Mouse (Mus musculus) liver, embryonic 14.5 days (tissue): ENCODE measurements around the gene Gm10717. TPM values are rescaled to one million over a fixed set of nuclear protein-coding genes. Genes with fewer than 3 reads are reported as not detected.
"Not testable (repeated sequence)": the region's sequence is repeated elsewhere in the genome, so short reads cannot be mapped to it uniquely, and the experiment has no call there.

Source experiments
- ATAC-seq: fragments of 200-750 bp; cut with Nextera tagmentation; 2 replicates; pipeline ENCODE4 v1.8.0; 2017; ENCODE audit warnings: moderate number of reproducible peaks, mild to moderate bottlenecking, moderate library complexity; ENCODE audit not compliant: insufficient read depth
- DNase-seq, 3 experiments: peaks; one replicate each; pipeline ENCODE4 v3.0.0-alpha.2; 2012 to 2013; ENCODE audit warnings: low read depth in 3 of 3, low spot score in 3 of 3
- H3K27ac ChIP-seq: fragments of 300-500 bp; sonication (generic); 2 replicates; pipeline ENCODE4 v1.5.1; 2014; ENCODE audit warnings: moderate library complexity, mild to moderate bottlenecking, control low read depth, inconsistent platforms
- H3K27me3 ChIP-seq: fragments of 300-500 bp; sonication (generic); 2 replicates; pipeline ENCODE4 v1.6.1; 2014; ENCODE audit warnings: mild to moderate bottlenecking, low read length, moderate library complexity; ENCODE audit not compliant: control insufficient read depth, insufficient read depth
- H3K36me3 ChIP-seq: fragments of 300-500 bp; sonication (generic); replicated peaks from 2 replicates; pipeline ENCODE4 v1.6.1; 2014; ENCODE audit warnings: low read depth; ENCODE audit not compliant: control insufficient read depth, insufficient read depth
- H3K4me1 ChIP-seq, 2 experiments: fragments of 200-500 bp in 1 of 2; fragments of 300-500 bp in 1 of 2; sonication (generic) in 1 of 2; replicated peaks; 2 replicates each; pipeline ENCODE4 v1.6.1; 2012 to 2014; ENCODE audit warnings: antibody characterized with exemption in 1 of 2, inconsistent platforms in 1 of 2, low read length in 1 of 2; ENCODE audit not compliant: control insufficient read depth in 2 of 2, insufficient read depth in 2 of 2
- H3K4me2 ChIP-seq: fragments of 300-500 bp; sonication (generic); 2 replicates; pipeline ENCODE4 v1.6.1; 2014; ENCODE audit warnings: low read depth, mild to moderate bottlenecking, control low read depth, moderate library complexity
- H3K4me3 ChIP-seq, 2 experiments: fragments of 200-500 bp in 1 of 2; fragments of 300-500 bp in 1 of 2; sonication (generic) in 1 of 2; 2 replicates each; pipeline ENCODE4 v1.5.1; 2012 to 2014; ENCODE audit warnings: low read depth in 2 of 2, low read length in 2 of 2, mild to moderate bottlenecking in 2 of 2, control low read depth in 1 of 2, inconsistent platforms in 1 of 2, moderate library complexity in 1 of 2; ENCODE audit not compliant: insufficient read depth in 1 of 2
- H3K9ac ChIP-seq: fragments of 300-500 bp; sonication (generic); replicated peaks from 2 replicates; pipeline ENCODE4 v1.6.1; 2014; ENCODE audit warnings: mild to moderate bottlenecking, control low read depth, moderate library complexity
- H3K9me3 ChIP-seq: fragments of 300-500 bp; sonication (generic); 2 replicates; pipeline ENCODE4 v1.6.1; 2016; ENCODE audit warnings: low read length, mixed read lengths; ENCODE audit not compliant: control insufficient read depth
- EP300 ChIP-seq: IDR thresholded peaks from 2 replicates; pipeline ENCODE4 v1.6.1; 2016; ENCODE audit warnings: antibody characterized with exemption, low read depth
- WGBS: fragments of 180-500 bp; shearing (Covaris S2); extraction: QIAGEN DNeasy Blood & Tissue Kit; methylation state at CpG from one replicate; pipeline ENCODE4 v1.1.7; 2014; ENCODE audit not compliant: insufficient replicate concordance; 5-methylcytosine and 5-hydroxymethylcytosine counted together
- polyA plus RNA-seq, 2 experiments: library from polyadenylated mRNA; depleted of rRNA in 1 of 2; stranded (reverse) in 1 of 2; unstranded in 1 of 2; fragments of >200 nt; fragmentation: Nextera tagmentation in 1 of 2; extraction: Ambion mirVana in 1 of 2; gene quantifications; 2 replicates each; pipeline versions ENCODE4 v1.2.1 to v1.2.3; 2012 to 2014

The Gm10717 gene
- not detected in 2 replicates for polyA plus RNA-seq (2012; rRNA removed)
- not detected in 2 replicates for polyA plus RNA-seq (2014; fragmentation: Nextera tagmentation; extraction: Ambion mirVana)

DNA sequence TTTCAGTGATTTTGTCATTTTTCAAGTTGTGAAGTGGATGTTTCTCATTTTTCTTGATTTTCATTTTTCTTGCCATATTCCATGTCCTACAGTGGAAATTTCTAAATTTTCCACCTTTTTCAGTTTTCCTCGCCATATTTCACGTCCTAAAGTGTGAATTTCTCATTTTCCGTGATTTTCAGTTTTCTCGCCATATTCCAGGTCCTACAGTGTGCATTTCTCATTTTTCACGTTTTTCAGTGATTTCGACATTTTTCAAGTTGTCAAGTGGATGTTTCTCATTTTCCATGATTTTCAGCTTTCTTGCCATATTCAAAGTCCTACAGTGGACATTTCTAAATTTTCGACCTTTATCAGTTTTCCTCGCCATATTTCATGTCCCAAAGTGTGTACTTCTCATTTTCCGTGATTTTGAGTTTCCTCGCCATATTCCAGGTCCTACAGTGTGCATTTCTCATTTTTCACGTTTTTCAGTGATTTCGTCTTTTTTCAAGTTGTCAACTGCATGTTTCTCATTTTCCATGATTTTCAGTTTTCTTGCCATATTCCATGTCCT, at the start of gene Gm10717:
Gene Gm10717 (plus strand): TSS at position 506 of the 556 bp plus-strand sequence.
- ATAC-seq, H3K36me3 ChIP-seq, H3K4me2 ChIP-seq, H3K9me3 ChIP-seq, H3K9ac ChIP-seq, H3K4me3 ChIP-seq, H3K4me1 ChIP-seq, DNase-seq, H3K27ac ChIP-seq, H3K27me3 ChIP-seq: not testable (repeated sequence)
- 62% methylated on average over 12 of the region's 12 CpGs for WGBS

DNA sequence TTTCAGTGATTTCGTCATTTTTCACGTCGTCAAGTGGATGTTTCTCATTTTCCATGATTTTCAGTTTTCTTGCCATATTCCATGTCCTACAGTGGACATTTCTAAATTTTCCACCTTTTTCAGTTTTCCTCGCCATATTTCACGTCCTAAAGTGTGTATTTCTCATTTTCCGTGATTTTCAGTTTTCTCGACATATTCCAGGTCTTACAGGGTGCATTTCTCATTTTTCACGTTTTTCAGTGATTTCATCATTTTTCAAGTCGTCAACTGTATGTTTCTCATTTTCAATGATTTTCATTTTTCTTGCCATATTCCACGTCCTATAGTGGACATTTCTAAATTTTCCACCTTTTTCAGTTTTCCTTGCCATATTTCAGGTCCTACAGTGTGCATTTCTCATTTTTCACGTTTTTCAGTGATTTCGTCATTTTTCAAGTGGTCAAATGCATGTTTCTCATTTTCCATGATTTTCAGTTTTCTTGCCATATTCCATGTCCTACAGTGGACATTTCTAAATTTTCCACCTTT, 24.7 kb upstream of the Gm10717 start, which contains the start of gene Gm10722:
Gene Gm10722 (plus strand): TSS at position 478 of the 528 bp plus-strand sequence.
- H3K4me2 ChIP-seq, H3K4me3 ChIP-seq, H3K27me3 ChIP-seq, H3K4me1 ChIP-seq, H3K9me3 ChIP-seq, H3K36me3 ChIP-seq, ATAC-seq, H3K9ac ChIP-seq, H3K27ac ChIP-seq: not testable (repeated sequence)
- WGBS = 50% methylated on average over 12 of the region's 12 CpGs
- DNase-seq = peak in 2 of 3 experiments; percentile 34 to 61

DNA sequence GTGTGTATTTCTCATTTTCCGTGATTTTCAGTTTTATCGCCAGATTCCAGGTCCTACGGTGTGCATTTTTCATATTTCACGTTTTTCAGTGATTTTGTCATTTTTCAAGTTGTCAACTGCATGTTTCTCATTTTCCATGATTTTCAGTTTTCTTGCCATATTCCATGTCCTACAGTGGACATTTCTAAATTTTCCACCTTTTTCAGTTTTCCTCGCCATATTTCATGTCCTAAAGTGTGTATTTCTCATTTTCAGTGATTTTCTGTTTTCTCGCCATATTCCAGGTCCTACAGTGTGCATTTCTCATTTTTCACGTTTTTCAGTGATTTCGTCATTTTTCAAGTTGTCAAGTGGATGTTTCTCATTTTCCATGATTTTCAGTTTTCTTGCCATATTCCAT, 24.2 kb upstream of the Gm10717 start:
- not testable (repeated sequence) for H3K36me3 ChIP-seq, H3K9ac ChIP-seq, ATAC-seq, H3K4me2 ChIP-seq, H3K4me1 ChIP-seq, H3K9me3 ChIP-seq, H3K27me3 ChIP-seq, H3K4me3 ChIP-seq, DNase-seq, H3K27ac ChIP-seq
- WGBS = 48% methylated on average over 8 of the region's 8 CpGs

DNA sequence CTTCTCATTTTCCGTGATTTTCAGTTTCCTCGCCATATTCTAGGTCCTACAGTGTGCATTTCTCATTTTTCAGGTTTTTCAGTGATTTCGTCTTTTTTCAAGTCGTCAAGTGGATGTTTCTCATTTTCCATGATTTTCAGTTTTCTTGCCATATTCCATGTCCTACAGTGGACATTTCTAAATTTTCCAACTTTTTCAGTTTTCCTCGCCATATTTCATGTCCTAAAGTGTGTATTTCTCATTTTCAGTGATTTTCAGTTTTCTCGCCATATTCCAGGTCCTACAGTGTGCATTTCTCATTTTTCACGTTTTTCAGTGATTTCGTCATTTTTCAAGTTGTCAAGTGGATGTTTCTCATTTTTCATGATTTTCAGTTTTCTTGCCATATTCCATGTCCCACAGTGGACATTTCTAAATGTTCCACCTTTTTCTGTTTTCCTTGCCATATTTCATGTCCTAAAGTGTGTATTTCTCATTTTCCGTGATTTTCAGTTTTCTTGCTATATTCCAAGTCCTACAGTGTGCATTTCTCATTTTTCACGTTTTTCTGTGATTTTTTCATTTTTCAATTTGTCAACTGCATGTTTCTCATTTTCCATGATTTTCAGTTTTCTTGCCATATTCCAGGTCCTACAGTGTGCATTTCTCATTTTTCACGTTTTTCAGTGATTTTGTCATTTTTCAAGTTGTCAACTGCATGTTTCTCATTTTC, 23.1 kb upstream of the Gm10717 start:
- H3K27me3 ChIP-seq, H3K27ac ChIP-seq, H3K4me2 ChIP-seq, H3K4me3 ChIP-seq, H3K36me3 ChIP-seq, H3K4me1 ChIP-seq, H3K9ac ChIP-seq, H3K9me3 ChIP-seq: not testable (repeated sequence)
- WGBS = 40% methylated on average over 8 of the region's 11 CpGs
- DNase-seq (peak in 2 of 3 experiments; percentile 9 to 37), ATAC-seq (peak; percentile 71)
- 0 out of 2 replicates have a peak, but pooled peaks have one; percentile 5 for TF ChIP-seq EP300

DNA sequence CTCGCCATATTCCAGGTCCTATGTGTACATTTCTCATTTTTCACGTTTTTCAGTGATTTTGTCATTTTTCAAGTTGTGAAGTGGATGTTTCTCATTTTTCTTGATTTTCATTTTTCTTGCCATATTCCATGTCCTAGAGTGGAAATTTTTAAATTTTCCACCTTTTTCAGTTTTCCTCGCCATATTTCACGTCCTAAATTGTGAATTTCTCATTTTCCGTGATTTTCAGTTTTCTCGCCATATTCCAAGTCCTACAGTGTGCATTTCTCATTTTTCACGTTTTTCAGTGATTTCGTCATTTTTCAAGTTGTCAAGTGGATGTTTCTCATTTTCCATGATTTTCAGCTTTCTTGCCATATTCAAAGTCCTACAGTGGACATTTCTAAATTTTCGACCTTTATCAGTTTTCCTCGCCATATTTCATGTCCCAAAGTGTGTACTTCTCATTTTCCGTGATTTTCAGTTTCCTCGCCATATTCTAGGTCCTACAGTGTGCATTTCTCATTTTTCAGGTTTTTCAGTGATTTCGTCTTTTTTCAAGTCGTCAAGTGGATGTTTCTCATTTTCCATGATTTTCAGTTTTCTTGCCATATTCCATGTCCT, 22.3 kb upstream of the Gm10717 start, which contains the start of gene Gm11168:
Gene Gm11168 (plus strand): TSS at position 553 of the 603 bp plus-strand sequence.
- H3K27ac ChIP-seq, H3K9ac ChIP-seq, H3K4me2 ChIP-seq, H3K4me1 ChIP-seq, H3K4me3 ChIP-seq, DNase-seq, H3K27me3 ChIP-seq, ATAC-seq, H3K9me3 ChIP-seq, H3K36me3 ChIP-seq: not testable (repeated sequence)
- 48% methylated on average over 6 of the region's 14 CpGs for WGBS

DNA sequence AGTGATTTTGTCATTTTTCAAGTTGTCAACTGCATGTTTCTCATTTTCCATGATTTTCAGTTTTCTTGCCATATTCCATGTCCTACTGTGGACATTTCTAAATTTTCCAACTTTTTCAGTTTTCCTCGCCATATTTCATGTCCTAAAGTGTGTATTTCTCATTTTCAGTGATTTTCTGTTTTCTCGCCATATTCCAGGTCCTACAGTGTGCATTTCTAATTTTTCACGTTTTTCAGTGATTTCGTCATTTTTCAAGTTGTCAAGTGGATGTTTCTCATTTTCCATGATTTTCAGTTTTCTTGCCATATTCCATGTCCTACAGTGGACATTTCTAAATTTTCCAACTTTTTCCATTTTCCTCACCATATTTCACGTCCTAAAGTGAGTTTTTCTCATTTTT, 19.0 kb upstream of the Gm10717 start:
- DNase-seq, H3K4me1 ChIP-seq, H3K9ac ChIP-seq, H3K4me3 ChIP-seq, H3K27me3 ChIP-seq, ATAC-seq, H3K4me2 ChIP-seq, H3K36me3 ChIP-seq, H3K27ac ChIP-seq, H3K9me3 ChIP-seq: not testable (repeated sequence)
- 70% methylated on average over 1 of the region's 5 CpGs for WGBS

DNA sequence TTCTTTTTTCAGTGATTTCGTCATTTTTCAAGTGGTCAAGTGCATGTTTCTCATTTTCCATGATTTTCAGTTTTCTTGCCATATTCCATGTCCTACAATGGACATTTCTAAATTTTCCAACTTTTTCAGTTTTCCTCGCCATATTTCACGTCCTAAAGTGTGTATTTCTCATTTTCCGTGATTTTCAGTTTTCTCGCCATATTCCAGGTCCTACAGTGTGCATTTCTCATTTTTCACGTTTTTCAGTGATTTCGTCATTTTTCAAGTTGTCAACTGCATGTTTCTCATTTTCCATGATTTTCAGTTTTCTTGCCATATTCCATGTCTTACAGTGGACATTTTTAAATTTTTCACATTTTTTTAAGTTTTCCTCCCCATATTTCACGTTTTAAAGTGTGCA, 18.6 kb upstream of the Gm10717 start:
- H3K36me3 ChIP-seq, H3K27ac ChIP-seq, H3K4me2 ChIP-seq, H3K9me3 ChIP-seq, H3K9ac ChIP-seq, H3K4me1 ChIP-seq, H3K4me3 ChIP-seq, DNase-seq, H3K27me3 ChIP-seq: not testable (repeated sequence)
- peak; percentile 64 for ATAC-seq
- WGBS = 47% methylated on average over 8 of the region's 8 CpGs
